Comparison of ENCODE assay signal across 9 mouse cellular contexts in genomic region chr17:87796881-87797416, GRCm38 (mm10). TPM values are rescaled to one million over a fixed set of nuclear protein-coding genes. Genes with fewer than 3 reads are reported as not detected.
DNase-seq lines count a peak whose midpoint lies in the region; ATAC-seq and TF ChIP-seq lines count a peak whose summit lies in the region.
"Had no signal": no experiment of that assay in that cellular context is flagged by ENCODE, and none has a peak within 500 bp of the region (broad histone marks: within the 10 kb centered on the region; RNA-seq: fewer than 3 reads in every experiment).

No protein-coding gene starts in this region.

- no peak overlapping the region for H3K27ac ChIP-seq in heart, embryonic 13.5 days (replicated peaks)
- H3K27ac ChIP-seq in embryonic facial prominence, embryonic 11.5 days (replicated peaks; ENCODE audit: low read depth, low read length), result no peak overlapping the region
- no peak overlapping the region for H3K27ac ChIP-seq in limb, embryonic 10.5 days

- TF ChIP-seq CTCF in G1E (IDR thresholded peaks at IDR 0.05; ENCODE audit: low read depth, low read length), result no peak

- no peak for DNase-seq in heart, adult 9 months (ENCODE audit: low spot score in 2 of 2)
- DNase-seq in G1E (ENCODE audit: low spot score), result no peak
- DNase-seq in embryonic facial prominence, embryonic 11.5 days (ENCODE audit: low spot score), result no peak
- peak; percentile 50 for DNase-seq in limb, embryonic 10.5 days (ENCODE audit: low spot score)
- DNase-seq in retina, postnatal 1 day, result peak; percentile 37
- no peak for DNase-seq in B cell, adult 2 months
- DNase-seq in adrenal gland, adult 18-20 months (ENCODE audit: low spot score in 2 of 2), result no peak

- peaks cover 22% of the 10 kb centered on the region for H3K4me1 ChIP-seq in heart, embryonic 13.5 days
- no peaks in the 10 kb centered on the region for H3K4me1 ChIP-seq in G1E (ENCODE audit: insufficient read depth, low read depth, low read length)
- H3K4me1 ChIP-seq in embryonic facial prominence, embryonic 11.5 days (ENCODE audit: control insufficient read depth, insufficient read depth, low read length), result no peaks in the 10 kb centered on the region; the same call in 1 of the 2 replicates
- peaks cover 22% of the 10 kb centered on the region for H3K4me1 ChIP-seq in limb, embryonic 10.5 days

- H3K9me3 ChIP-seq in heart, embryonic 13.5 days, result no peaks in the 10 kb centered on the region
- H3K9me3 ChIP-seq in G1E (replicated peaks), result peaks cover 34% of the 10 kb centered on the region
- H3K9me3 ChIP-seq in embryonic facial prominence, embryonic 11.5 days (replicated peaks; ENCODE audit: control insufficient read depth, low read length), result no peaks in the 10 kb centered on the region
- no peaks in the 10 kb centered on the region for H3K9me3 ChIP-seq in limb, embryonic 10.5 days (replicated peaks)

- H3K27me3 ChIP-seq in heart, embryonic 13.5 days (replicated peaks), result peaks cover 92% of the 10 kb centered on the region
- no peaks in the 10 kb centered on the region; the same call in 1 of the 2 replicates for H3K27me3 ChIP-seq in G1E (ENCODE audit: insufficient read depth, low read length)
- peaks cover 54% of the 10 kb centered on the region for H3K27me3 ChIP-seq in embryonic facial prominence, embryonic 11.5 days (ENCODE audit: control insufficient read depth, insufficient read depth, low read length)
- H3K27me3 ChIP-seq in limb, embryonic 10.5 days (ENCODE audit: low read depth, poor library complexity, severe bottlenecking), result peaks cover 82% of the 10 kb centered on the region

- ATAC-seq in heart, embryonic 13.5 days (ENCODE audit: extremely low read depth, insufficient number of reproducible peaks, low FRiP score, low TSS enrichment), result no peak
- ATAC-seq in G1E (ENCODE audit: extremely low read depth, insufficient number of reproducible peaks, low FRiP score, poor library complexity, severe bottlenecking), result no peak
- ATAC-seq in embryonic facial prominence, embryonic 11.5 days (replicated peaks; ENCODE audit: insufficient number of reproducible peaks, low FRiP score, low TSS enrichment, low read depth), result no peak

- no peaks in the 10 kb centered on the region for H3K36me3 ChIP-seq in heart, embryonic 13.5 days
- no peaks in the 10 kb centered on the region for H3K36me3 ChIP-seq in G1E (replicated peaks)
- no peaks in the 10 kb centered on the region for H3K36me3 ChIP-seq in embryonic facial prominence, embryonic 11.5 days (replicated peaks; ENCODE audit: control insufficient read depth, insufficient read depth, low read depth, low read length)
- no peaks in the 10 kb centered on the region for H3K36me3 ChIP-seq in limb, embryonic 10.5 days

- H3K4me2 ChIP-seq in heart, embryonic 13.5 days, result peak overlapping the region; percentile 84
- peak overlapping the region; percentile 74 for H3K4me2 ChIP-seq in embryonic facial prominence, embryonic 11.5 days (ENCODE audit: low read depth, low read length)

- H3K9ac ChIP-seq in heart, embryonic 13.5 days, result no peak overlapping the region
- H3K9ac ChIP-seq in embryonic facial prominence, embryonic 11.5 days (replicated peaks; ENCODE audit: low read length), result no peak overlapping the region

- peak overlapping the region; percentile 54 for H3K4me3 ChIP-seq in heart, embryonic 13.5 days
- H3K4me3 ChIP-seq in G1E (ENCODE audit: low read depth, low read length), result peak overlapping the region; percentile 18; the same call in 1 of the 2 replicates
- peak overlapping the region; percentile 39 for H3K4me3 ChIP-seq in embryonic facial prominence, embryonic 11.5 days (ENCODE audit: low read depth, low read length)
- H3K4me3 ChIP-seq in limb, embryonic 10.5 days, result peak overlapping the region; percentile 53

- WGBS in heart, embryonic 13.5 days, result under 1% methylated on average over 72 of the region's 72 CpGs
- under 1% methylated on average over 69 of the region's 72 CpGs for WGBS in embryonic facial prominence, embryonic 11.5 days
- under 1% methylated on average over 72 of the region's 72 CpGs for WGBS in limb, embryonic 10.5 days

RNA-seq across cellular contexts. Expression of gene Kcnk12, which starts 0.8 kb away (rescaled TPM):
- not detected in 2 replicates for polyA plus RNA-seq in heart, embryonic 13.5 days (2015; fragmentation: Nextera tagmentation; extraction: Ambion mirVana)
- not detected in 2 replicates for total RNA-seq in G1E (2014; fragmentation: Nextera tagmentation)
- 0.12 TPM in 1 of 2 replicates, not detected in the other for total RNA-seq in G1E (2017)
- not detected in 2 replicates for polyA plus RNA-seq in G1E (2012)
- polyA plus RNA-seq in embryonic facial prominence, embryonic 11.5 days (2014; fragmentation: Nextera tagmentation; extraction: Ambion mirVana), result 0.45 and 0.66 TPM in 2 replicates
- polyA plus RNA-seq in limb, embryonic 10.5 days (2016; fragmentation: Nextera tagmentation; extraction: Ambion mirVana), result not detected in 2 replicates
- total RNA-seq in adrenal gland, adult 18-20 months (2021), result under 1 TPM in 1 of 2 experiments, not detected in 1; 0.27 TPM
- total RNA-seq: MEL had no signal

Comparison
In these comparisons a context has a peak if more than half of its experiments do, and no peak if none do; other contexts are left out.
1. DNase-seq: peak in limb, embryonic 10.5 days (single experiment) and retina, postnatal 1 day (single experiment); none in heart, adult 9 months (0 of 2), G1E (single experiment), embryonic facial prominence, embryonic 11.5 days (single experiment), B cell, adult 2 months (0 of 2) and adrenal gland, adult 18-20 months (0 of 2).
2. Peak in every context shown above with its lines, with median percentiles within 50 percentile points of each other: H3K4me3 ChIP-seq.